ENCODE assay signal across 9 mouse cellular contexts in genomic region chr12:112516697-112517337, GRCm38 (mm10). TPM values are rescaled to one million over a fixed set of nuclear protein-coding genes. Genes with fewer than 3 reads are reported as not detected.
DNase-seq lines count a peak whose midpoint lies in the region; ATAC-seq lines count a peak whose summit lies in the region.
"Had no signal": no experiment of that assay in that cellular context is flagged by ENCODE, and none has a peak within 500 bp of the region (broad histone marks: within the 10 kb centered on the region; RNA-seq: fewer than 3 reads in every experiment).

TSS of gene Tmem179 (minus strand) at chr12:112516747.

- peak; percentile 8 for DNase-seq in CD4-positive helper T cell, adult 2 months (ENCODE audit: low read depth, low spot score)
- peak; percentile 62 to 67 for DNase-seq in adrenal gland, adult 18-20 months (ENCODE audit: low spot score in 2 of 2)
- DNase-seq in hindlimb bud, embryonic 11.5 days (ENCODE audit: extremely low spot score, low read depth, low spot score): peak; percentile 60
- DNase-seq in frontal cortex, postnatal 36 days (ENCODE audit: low spot score in 2 of 2): no peak

- no peak within 1 kb of the TSS; the same call in 1 of the 2 replicates for H3K9ac ChIP-seq in forebrain, embryonic 16.5 days (replicated peaks; ENCODE audit: low read depth, low read length)
- no peak within 1 kb of the TSS for H3K9ac ChIP-seq in limb, embryonic 12.5 days (replicated peaks)
- 0 out of 2 replicates have a peak within 1 kb of the TSS, but pooled peaks have one; percentile 20 for H3K9ac ChIP-seq in midbrain, embryonic 16.5 days (ENCODE audit: low read depth, low read length)
- H3K9ac ChIP-seq: limb, embryonic 15.5 days had no signal

- no peaks in the 10 kb centered on the region for H3K36me3 ChIP-seq in forebrain, embryonic 16.5 days (ENCODE audit: control insufficient read depth, insufficient read depth)
- H3K36me3 ChIP-seq in limb, embryonic 12.5 days: no peaks in the 10 kb centered on the region
- no peaks in the 10 kb centered on the region for H3K36me3 ChIP-seq in midbrain, embryonic 16.5 days (ENCODE audit: control insufficient read depth, insufficient read depth, low read length)
- H3K36me3 ChIP-seq: limb, embryonic 15.5 days had no signal

- ATAC-seq in forebrain, embryonic 16.5 days: 0 out of 2 replicates have a peak, but pooled peaks have one; percentile 38
- 0 out of 2 replicates have a peak, but pooled peaks have one; percentile 47 for ATAC-seq in limb, embryonic 12.5 days (ENCODE audit: insufficient number of reproducible peaks, insufficient read depth, low FRiP score, low TSS enrichment, low read depth)
- ATAC-seq in midbrain, embryonic 16.5 days: 0 out of 2 replicates have a peak, but pooled peaks have one; percentile 43
- ATAC-seq in activated CD4-positive, CD25-positive, alpha-beta regulatory T cell, adult 4 months: no peak

- no peak within 1 kb of the TSS for H3K27ac ChIP-seq in forebrain, embryonic 16.5 days (ENCODE audit: low read length)
- no peak within 1 kb of the TSS for H3K27ac ChIP-seq in limb, embryonic 12.5 days
- H3K27ac ChIP-seq in midbrain, embryonic 16.5 days (ENCODE audit: low read length): 0 out of 2 replicates have a peak within 1 kb of the TSS, but pooled peaks have one; percentile 1
- H3K27ac ChIP-seq: limb, embryonic 15.5 days had no signal

- H3K4me1 ChIP-seq in forebrain, embryonic 16.5 days (replicated peaks; ENCODE audit: control insufficient read depth, insufficient read depth, low read length): peaks cover 13% of the 10 kb centered on the region
- peaks cover 11% of the 10 kb centered on the region; the same call in 1 of the 2 replicates for H3K4me1 ChIP-seq in limb, embryonic 12.5 days (replicated peaks)
- peaks cover 26% of the 10 kb centered on the region for H3K4me1 ChIP-seq in midbrain, embryonic 16.5 days (ENCODE audit: control insufficient read depth, insufficient read depth, low read length)

- 10% methylated on average over 14 of the region's 14 CpGs for WGBS in forebrain, embryonic 16.5 days
- 21% methylated on average over 14 of the region's 14 CpGs for WGBS in limb, embryonic 12.5 days
- 8% methylated on average over 14 of the region's 14 CpGs for WGBS in midbrain, embryonic 16.5 days

- H3K4me2 ChIP-seq in forebrain, embryonic 16.5 days (ENCODE audit: low read length): no peak within 1 kb of the TSS
- H3K4me2 ChIP-seq in limb, embryonic 12.5 days: peak within 1 kb of the TSS; percentile 17; the same call in 1 of the 2 replicates
- H3K4me2 ChIP-seq in midbrain, embryonic 16.5 days (ENCODE audit: low read length): peak within 1 kb of the TSS; percentile 39
- H3K4me2 ChIP-seq: limb, embryonic 15.5 days had no signal

- no peaks in the 10 kb centered on the region for H3K9me3 ChIP-seq in forebrain, embryonic 16.5 days (ENCODE audit: control insufficient read depth, low read length)
- no peaks in the 10 kb centered on the region for H3K9me3 ChIP-seq in limb, embryonic 12.5 days
- H3K9me3 ChIP-seq in midbrain, embryonic 16.5 days (replicated peaks; ENCODE audit: control insufficient read depth, low read length, poor library complexity, severe bottlenecking): no peaks in the 10 kb centered on the region
- H3K9me3 ChIP-seq: limb, embryonic 15.5 days had no signal

- peaks cover 2% of the 10 kb centered on the region; the same call in 1 of the 2 replicates for H3K27me3 ChIP-seq in forebrain, embryonic 16.5 days (replicated peaks; ENCODE audit: control insufficient read depth, insufficient read depth, low read length)
- peaks cover 10% of the 10 kb centered on the region for H3K27me3 ChIP-seq in limb, embryonic 12.5 days
- H3K27me3 ChIP-seq in midbrain, embryonic 16.5 days (ENCODE audit: control insufficient read depth, insufficient read depth, low read depth, low read length): peaks cover 5% of the 10 kb centered on the region

- no peak within 1 kb of the TSS for H3K4me3 ChIP-seq in forebrain, embryonic 16.5 days (replicated peaks; ENCODE audit: low read length)
- H3K4me3 ChIP-seq in limb, embryonic 12.5 days (replicated peaks): no peak within 1 kb of the TSS
- H3K4me3 ChIP-seq in midbrain, embryonic 16.5 days (ENCODE audit: low read depth, low read length): no peak within 1 kb of the TSS
- H3K4me3 ChIP-seq: limb, embryonic 15.5 days had no signal

RNA-seq across cellular contexts. Expression of gene Tmem179, which starts in this region (rescaled TPM):
- 1 to 10 TPM; 6.5 to 8.5 TPM for total RNA-seq in adrenal gland, adult 18-20 months (2021)
- 49.7 and 71.7 TPM in 2 replicates for polyA plus RNA-seq in forebrain, embryonic 16.5 days (2015; fragmentation: Nextera tagmentation; extraction: Ambion mirVana)
- 0.19 and 0.23 TPM in 2 replicates for polyA plus RNA-seq in limb, embryonic 12.5 days (2016; fragmentation: Nextera tagmentation; extraction: Ambion mirVana)
- 96.8 and 100 TPM in 2 replicates for polyA plus RNA-seq in midbrain, embryonic 16.5 days (2015; fragmentation: Nextera tagmentation; extraction: Ambion mirVana)
- polyA plus RNA-seq in activated CD4-positive, CD25-positive, alpha-beta regulatory T cell, adult 4 months (2017; shearing (Covaris generic)): not detected

Comparison
In these comparisons a context has a peak if more than half of its experiments do, and no peak if none do; other contexts are left out.
1. RNA of gene Tmem179 (polyA plus RNA-seq): 96.8 to 100 TPM in midbrain, embryonic 16.5 days and 49.7 to 71.7 TPM in forebrain, embryonic 16.5 days; 0.19 to 0.23 TPM in limb, embryonic 12.5 days and not detected in activated CD4-positive, CD25-positive, alpha-beta regulatory T cell, adult 4 months; every median in the first group is over 10 times any median in the second.
2. Peak in ATAC-seq and H3K4me2 ChIP-seq in limb, embryonic 12.5 days; RNA of the gene not detected or under 1 TPM.
3. DNase-seq: peak in CD4-positive helper T cell, adult 2 months (single experiment), adrenal gland, adult 18-20 months (2 of 2) and hindlimb bud, embryonic 11.5 days (single experiment); none in frontal cortex, postnatal 36 days (0 of 2).